ENCODE assay signal across 31 mouse cellular contexts in the genomic region with DNA sequence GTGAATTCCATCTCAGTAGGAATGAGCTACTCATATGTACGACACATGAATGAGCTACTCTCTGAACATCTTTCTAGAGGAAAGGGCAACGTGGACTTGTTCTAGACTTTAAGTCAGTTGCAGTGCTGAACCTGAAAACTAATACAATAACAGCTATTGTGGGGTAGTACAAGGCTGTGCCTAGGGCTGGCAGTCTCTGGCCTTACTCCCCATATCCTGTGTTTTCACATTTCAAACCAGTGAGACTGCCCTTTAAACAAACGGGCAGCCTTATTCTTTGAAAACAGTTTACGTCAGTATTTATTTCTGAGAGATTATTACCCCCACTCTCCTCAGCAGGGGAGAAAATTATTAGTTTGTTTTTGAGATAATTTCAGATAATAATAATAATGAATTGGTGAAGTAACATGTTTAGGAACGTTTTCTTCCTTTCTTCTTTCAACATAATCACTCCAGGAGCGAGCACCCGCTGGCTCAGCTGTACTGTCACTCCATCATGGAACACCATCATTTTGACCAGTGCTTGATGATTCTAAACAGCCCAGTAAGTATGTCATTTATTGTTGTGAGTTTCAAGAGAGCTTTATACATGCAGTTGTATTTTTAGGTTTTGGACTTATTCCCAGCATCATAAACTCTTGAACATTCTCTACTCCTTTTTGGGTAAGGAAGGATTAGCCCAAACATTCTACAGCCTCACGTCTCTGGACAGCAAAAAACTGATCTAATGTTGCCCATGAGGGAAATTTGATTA. TPM values are rescaled to one million over a fixed set of nuclear protein-coding genes. Genes with fewer than 3 reads are reported as not detected.
DNase-seq lines count a peak whose midpoint lies in the region; ATAC-seq and TF ChIP-seq lines count a peak whose summit lies in the region.
"Had no signal": no experiment of that assay in that cellular context is flagged by ENCODE, and none has a peak within 500 bp of the region (broad histone marks: within the 10 kb centered on the region; RNA-seq: fewer than 3 reads in every experiment).

No protein-coding gene starts in this region.

- H3K27me3 ChIP-seq in kidney, postnatal 0 days (ENCODE audit: insufficient read depth, low read length), result no peaks in the 10 kb centered on the region
- H3K27me3 ChIP-seq in limb, embryonic 14.5 days (ENCODE audit: control insufficient read depth, insufficient read depth, low read length), result no peaks in the 10 kb centered on the region
- no peaks in the 10 kb centered on the region for H3K27me3 ChIP-seq in stomach, postnatal 0 days (ENCODE audit: control insufficient read depth, insufficient read depth, low read length)
- no peaks in the 10 kb centered on the region for H3K27me3 ChIP-seq in midbrain, postnatal 0 days (ENCODE audit: insufficient read depth, low read length)
- H3K27me3 ChIP-seq: heart, embryonic 13.5 days; midbrain, embryonic 12.5 days had no signal

- ATAC-seq in kidney, postnatal 0 days (replicated peaks; ENCODE audit: low FRiP score, low read depth), result no peak
- no peak for ATAC-seq in limb, embryonic 14.5 days (ENCODE audit: low FRiP score, low read depth)
- peak; percentile 65; the same call in 1 of the 2 replicates for ATAC-seq in stomach, postnatal 0 days (ENCODE audit: low FRiP score, low TSS enrichment)
- no peak for ATAC-seq in midbrain, postnatal 0 days (ENCODE audit: low FRiP score)
- ATAC-seq: forebrain, embryonic 16.5 days had no signal

- peak; percentile 65 for DNase-seq in kidney, postnatal 0 days (ENCODE audit: low spot score)
- no peak for DNase-seq in kidney, adult 18-20 months
- DNase-seq in lung, postnatal 10 days, result peak; percentile 43
- no peak for DNase-seq in lung, adult 18-20 months
- DNase-seq in limb, embryonic 14.5 days (ENCODE audit: low spot score), result peak; percentile 56
- DNase-seq in stomach, postnatal 0 days (ENCODE audit: low spot score), result no peak
- no peak for DNase-seq in ovary, postnatal 10 days (ENCODE audit: low spot score)
- no peak for DNase-seq in midbrain, postnatal 0 days (ENCODE audit: low spot score)
- DNase-seq: adrenal gland, adult 2 months; cerebellum, adult 11-12 months; cerebellum, postnatal 10 days; gastrocnemius, postnatal 25 days; heart, adult 2 months; kidney, adult 9 months; kidney, postnatal 4 days; right cerebral cortex, postnatal 25 days; thymus, adult 2 months had no signal

- no peak for TF ChIP-seq POLR2A in limb, embryonic 14.5 days (IDR thresholded peaks at IDR 0.05; ENCODE audit: borderline replicate concordance, extremely low read depth, insufficient read depth, insufficient read length)

- no peak overlapping the region for H3K9ac ChIP-seq in kidney, postnatal 0 days (ENCODE audit: low read depth, low read length)
- no peak overlapping the region for H3K9ac ChIP-seq in limb, embryonic 14.5 days (ENCODE audit: low read depth, low read length, severe bottlenecking)
- H3K9ac ChIP-seq in stomach, postnatal 0 days (ENCODE audit: low read length), result no peak overlapping the region
- H3K9ac ChIP-seq in midbrain, postnatal 0 days (replicated peaks; ENCODE audit: low read length, poor library complexity, severe bottlenecking), result no peak overlapping the region
- H3K9ac ChIP-seq: heart, embryonic 13.5 days; midbrain, embryonic 12.5 days had no signal

- no peaks in the 10 kb centered on the region for H3K36me3 ChIP-seq in kidney, postnatal 0 days (ENCODE audit: insufficient read depth, low read length)
- no peaks in the 10 kb centered on the region for H3K36me3 ChIP-seq in limb, embryonic 14.5 days (ENCODE audit: control insufficient read depth, insufficient read depth, low read length)
- H3K36me3 ChIP-seq in stomach, postnatal 0 days (ENCODE audit: control insufficient read depth, insufficient read depth, low read length), result peaks cover 8% of the 10 kb centered on the region; the same call in 1 of the 2 replicates
- H3K36me3 ChIP-seq in midbrain, postnatal 0 days (ENCODE audit: insufficient read depth, low read length), result no peaks in the 10 kb centered on the region

- H3K4me2 ChIP-seq in kidney, postnatal 0 days (ENCODE audit: low read length), result no peak overlapping the region
- H3K4me2 ChIP-seq in limb, embryonic 14.5 days (replicated peaks; ENCODE audit: low read depth, low read length, severe bottlenecking), result no peak overlapping the region
- H3K4me2 ChIP-seq in stomach, postnatal 0 days (replicated peaks; ENCODE audit: low read depth), result no peak overlapping the region
- no peak overlapping the region for H3K4me2 ChIP-seq in midbrain, postnatal 0 days (ENCODE audit: low read depth, low read length, poor library complexity, severe bottlenecking)
- H3K4me2 ChIP-seq: heart, embryonic 13.5 days; midbrain, embryonic 12.5 days had no signal

- H3K27ac ChIP-seq in kidney, postnatal 0 days, result no peak overlapping the region
- no peak overlapping the region for H3K27ac ChIP-seq in limb, embryonic 14.5 days (replicated peaks; ENCODE audit: low read depth, low read length)
- peak overlapping the region; percentile 76 for H3K27ac ChIP-seq in stomach, postnatal 0 days (replicated peaks)
- no peak overlapping the region for H3K27ac ChIP-seq in midbrain, postnatal 0 days (ENCODE audit: low read depth, low read length)
- H3K27ac ChIP-seq: embryonic facial prominence, embryonic 10.5 days; heart, adult 2 months; heart, embryonic 13.5 days; midbrain, embryonic 12.5 days had no signal

- H3K4me1 ChIP-seq in kidney, postnatal 0 days (replicated peaks; ENCODE audit: insufficient read depth, low read length), result no peaks in the 10 kb centered on the region
- H3K4me1 ChIP-seq in limb, embryonic 14.5 days (ENCODE audit: control insufficient read depth, insufficient read depth, low read length), result 0 out of 2 replicates have a peak, but pooled peaks cover 8% of the 10 kb centered on the region
- H3K4me1 ChIP-seq in stomach, postnatal 0 days (replicated peaks; ENCODE audit: control insufficient read depth, insufficient read depth), result no peaks in the 10 kb centered on the region
- no peaks in the 10 kb centered on the region for H3K4me1 ChIP-seq in midbrain, postnatal 0 days (ENCODE audit: insufficient read depth, low read length)
- H3K4me1 ChIP-seq: embryonic facial prominence, embryonic 10.5 days; midbrain, embryonic 12.5 days had no signal

- no peak overlapping the region for H3K4me3 ChIP-seq in kidney, postnatal 0 days (replicated peaks; ENCODE audit: low read depth, low read length)
- H3K4me3 ChIP-seq in limb, embryonic 14.5 days (replicated peaks; ENCODE audit: low read length), result no peak overlapping the region
- no peak overlapping the region for H3K4me3 ChIP-seq in stomach, postnatal 0 days (ENCODE audit: low read depth, low read length)
- no peak overlapping the region for H3K4me3 ChIP-seq in midbrain, postnatal 0 days (ENCODE audit: low read depth, low read length)
- H3K4me3 ChIP-seq: embryonic facial prominence, embryonic 10.5 days; heart, adult 2 months; heart, embryonic 13.5 days; midbrain, embryonic 12.5 days had no signal

- peak; percentile 43 for TF ChIP-seq EP300 in stomach, postnatal 0 days (optimal IDR thresholded peaks at IDR 0.05)

- no peak for TF ChIP-seq CTCF in kidney, postnatal 0 days (IDR thresholded peaks at IDR 0.05; ENCODE audit: low read depth)
- no peak for TF ChIP-seq CTCF in stomach, postnatal 0 days (IDR thresholded peaks at IDR 0.05; ENCODE audit: low read depth)
- TF ChIP-seq CTCF in midbrain, postnatal 0 days (IDR thresholded peaks at IDR 0.05), result no peak

- 67% methylated on average over 8 of the region's 8 CpGs for WGBS in kidney, postnatal 0 days
- 57% methylated on average over 8 of the region's 8 CpGs for WGBS in limb, embryonic 14.5 days
- WGBS in stomach, postnatal 0 days, result 47% methylated on average over 8 of the region's 8 CpGs
- WGBS in midbrain, postnatal 0 days, result 85% methylated on average over 8 of the region's 8 CpGs

- H3K9me3 ChIP-seq in kidney, postnatal 0 days (replicated peaks; ENCODE audit: low read length), result no peaks in the 10 kb centered on the region
- no peaks in the 10 kb centered on the region for H3K9me3 ChIP-seq in limb, embryonic 14.5 days (ENCODE audit: control insufficient read depth, low read length)
- no peaks in the 10 kb centered on the region for H3K9me3 ChIP-seq in stomach, postnatal 0 days (ENCODE audit: control insufficient read depth, low read length)
- H3K9me3 ChIP-seq in midbrain, postnatal 0 days (ENCODE audit: low read length), result no peaks in the 10 kb centered on the region
- H3K9me3 ChIP-seq: embryonic facial prominence, embryonic 10.5 days; heart, embryonic 13.5 days; midbrain, embryonic 12.5 days had no signal

RNA-seq across cellular contexts. Expression of a gene that starts 59.6 kb away (rescaled TPM):
- 0.47 and 0.83 TPM in 2 replicates for polyA plus RNA-seq in kidney, postnatal 0 days (2015; fragmentation: Nextera tagmentation; extraction: Ambion mirVana)
- polyA plus RNA-seq in limb, embryonic 14.5 days (2012; rRNA removed), result not detected in 2 replicates
- polyA plus RNA-seq in limb, embryonic 14.5 days (2014; fragmentation: Nextera tagmentation; extraction: Ambion mirVana), result not detected in 2 replicates
- polyA plus RNA-seq in stomach, postnatal 0 days (2015; fragmentation: Nextera tagmentation; extraction: Ambion mirVana), result 18.2 and 21.5 TPM in 2 replicates
- total RNA-seq in midbrain, postnatal 0 days (2014; rRNA removed), result not detected in 2 replicates
- not detected in 2 replicates for polyA plus RNA-seq in midbrain, postnatal 0 days (2015; fragmentation: Nextera tagmentation; extraction: Ambion mirVana)
- total RNA-seq: adrenal gland, adult 2 months; gastrocnemius, postnatal 25 days; heart, adult 2 months; left cerebral cortex, adult 18-20 months; left cerebral cortex, postnatal 36 days; megakaryocyte, adult 5-6 weeks; MEL; monocyte, adult 5-6 weeks; neutrophil, adult 5-6 weeks had no signal
- polyA plus RNA-seq: adrenal gland, adult 2 months; C2C12; cortical plate, adult 2 months; embryonic facial prominence, embryonic 10.5 days; forebrain, embryonic 16.5 days; heart, adult 2 months; heart, embryonic 13.5 days; hindbrain, embryonic 11.5 days; midbrain, embryonic 12.5 days; spleen, adult 2 months had no signal

Comparison
In these comparisons a context has a peak if more than half of its experiments do, and no peak if none do; other contexts are left out.
1. DNase-seq: peak in kidney, postnatal 0 days (single experiment), lung, postnatal 10 days (single experiment) and limb, embryonic 14.5 days (single experiment); none in kidney, adult 18-20 months (single experiment), lung, adult 18-20 months (0 of 2), stomach, postnatal 0 days (single experiment), ovary, postnatal 10 days (single experiment) and midbrain, postnatal 0 days (single experiment).
2. RNA of a gene that starts 59.6 kb away (polyA plus RNA-seq): 18.2 to 21.5 TPM in stomach, postnatal 0 days; 0.47 to 0.83 TPM in kidney, postnatal 0 days, not detected in limb, embryonic 14.5 days and not detected in midbrain, postnatal 0 days; every median in the first group is over 10 times any median in the second.